13 mouse cellular contexts compared by ENCODE assay signal in the genomic region with DNA sequence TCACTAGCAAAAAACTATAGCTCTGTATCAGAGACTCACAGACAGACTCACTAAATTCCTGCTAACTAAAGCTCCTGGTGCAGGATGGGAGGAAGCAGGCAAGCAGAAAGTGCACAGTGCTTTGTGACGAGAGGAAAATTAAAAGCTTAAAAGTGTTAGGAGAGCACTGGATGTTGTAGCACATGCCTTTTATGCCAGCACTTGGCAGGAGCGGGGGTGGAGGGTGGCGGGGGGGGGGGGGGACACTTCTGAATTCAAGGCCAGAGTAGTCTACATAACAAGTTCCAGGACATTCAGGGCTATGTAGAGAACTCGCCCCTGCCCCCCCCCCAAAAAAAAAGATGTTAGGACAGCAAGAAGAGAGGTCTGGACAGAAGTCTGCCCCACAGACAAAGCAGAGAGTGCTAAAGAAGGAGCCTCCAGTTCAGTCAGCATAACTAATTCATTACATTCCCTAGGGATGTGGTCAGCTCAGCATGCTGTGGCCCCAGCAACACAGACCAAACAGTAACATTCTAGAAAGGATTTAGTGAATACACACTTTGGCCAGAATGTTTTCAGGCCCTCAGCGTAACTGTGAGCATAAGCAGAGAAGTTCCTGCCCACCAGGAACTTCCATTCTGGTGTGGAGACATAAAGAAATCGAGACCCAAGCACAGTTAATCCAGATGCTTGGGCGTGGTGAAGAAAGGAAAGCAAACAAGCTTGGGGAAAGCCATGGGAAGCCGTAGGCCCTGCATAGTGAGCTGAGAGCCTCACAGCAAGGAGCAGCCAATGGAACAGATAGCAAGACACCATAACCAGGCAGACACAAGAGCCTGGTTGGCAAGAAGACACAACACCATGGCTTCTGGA. TPM values are rescaled to one million over a fixed set of nuclear protein-coding genes. Genes with fewer than 3 reads are reported as not detected.
A peak's percentile ranks its signal among the peaks of the same experiment; 100 is the strongest.
DNase-seq lines count a peak whose midpoint lies in the region; ATAC-seq and TF ChIP-seq lines count a peak whose summit lies in the region.
"Had no signal": no experiment of that assay in that cellular context is flagged by ENCODE, and none has a peak within 500 bp of the region (broad histone marks: within the 10 kb centered on the region; RNA-seq: fewer than 3 reads in every experiment).

No protein-coding gene starts in this region.

- intact Hi-C loops in left cerebral cortex, postnatal 14 days (cut with DNase I) = no loop called here

- no peaks in the 10 kb centered on the region for H3K4me1 ChIP-seq in heart, postnatal 0 days (ENCODE audit: control insufficient read depth, insufficient read depth)
- peaks cover 33 to 64% of the 10 kb centered on the region in 2 experiments for H3K4me1 ChIP-seq in CH12.LX (ENCODE audit: control insufficient read depth in 1 of 2, insufficient read depth in 2 of 2)
- peaks cover 17% of the 10 kb centered on the region; the same call in 1 of the 2 replicates for H3K4me1 ChIP-seq in midbrain, embryonic 12.5 days

- peak; percentile 6; the same call in 1 of the 2 replicates for ATAC-seq in heart, postnatal 0 days (ENCODE audit: insufficient read depth, low read depth)
- peak; percentile 65; the same call in 1 of the 2 replicates for ATAC-seq in midbrain, embryonic 12.5 days (ENCODE audit: low FRiP score, low read depth)
- ATAC-seq: intestine, embryonic 16.5 days; liver, postnatal 0 days had no signal

- 59% methylated on average over 8 of the region's 8 CpGs for WGBS in heart, postnatal 0 days
- WGBS in midbrain, embryonic 12.5 days = 32% methylated on average over 8 of the region's 8 CpGs

- H3K27me3 ChIP-seq in heart, postnatal 0 days (ENCODE audit: control insufficient read depth, insufficient read depth, low read length) = no peaks in the 10 kb centered on the region
- H3K27me3 ChIP-seq in CH12.LX (replicated peaks) = no peaks in the 10 kb centered on the region
- 0 out of 2 replicates have a peak, but pooled peaks cover 4% of the 10 kb centered on the region for H3K27me3 ChIP-seq in midbrain, embryonic 12.5 days

- H3K27ac ChIP-seq in heart, postnatal 0 days (ENCODE audit: low read depth) = 0 out of 2 replicates have a peak overlapping the region, but pooled peaks have one; percentile 18
- H3K27ac ChIP-seq in CH12.LX (ENCODE audit: insufficient read depth, low read depth) = peak overlapping the region; percentile 53
- no peak overlapping the region for H3K27ac ChIP-seq in midbrain, embryonic 12.5 days (replicated peaks)

- no peak for DNase-seq in heart, postnatal 0 days (ENCODE audit: low spot score)
- DNase-seq in heart, adult 9 months (ENCODE audit: low spot score in 2 of 2) = no peak
- peak; percentile 44 for DNase-seq in CH12.LX (ENCODE audit: extremely low read depth)
- DNase-seq in embryo, embryonic 11 days = peak; percentile 36
- no peak for DNase-seq in cerebellum, adult 11 months
- no peak for DNase-seq in spleen, postnatal 4 days (ENCODE audit: low spot score in 2 of 2)
- DNase-seq in left cerebral cortex, postnatal 14 days (ENCODE audit: low spot score in 2 of 2) = no peak
- DNase-seq: cerebellum, postnatal 10 days; heart, adult 18-20 months; liver, postnatal 0 days; thymus, postnatal 25 days had no signal

- no peak for TF ChIP-seq EP300 in heart, postnatal 0 days (IDR thresholded peaks at IDR 0.05; ENCODE audit: low read depth)
- TF ChIP-seq EP300 in CH12.LX (IDR thresholded peaks at IDR 0.05; ENCODE audit: low read length) = no peak

- TF ChIP-seq RAD21 in CH12.LX (IDR thresholded peaks at IDR 0.05; ENCODE audit: low read depth, low read length) = no peak

- no peak overlapping the region for H3K4me3 ChIP-seq in heart, postnatal 0 days (ENCODE audit: low read depth, low read length)
- no peak overlapping the region for H3K4me3 ChIP-seq in CH12.LX (replicated peaks in 1 of 3; ENCODE audit: low read depth in 2 of 3, low read length in 2 of 3, poor library complexity in 1 of 3)
- H3K4me3 ChIP-seq in midbrain, embryonic 12.5 days = no peak overlapping the region

- no peak overlapping the region for H3K4me2 ChIP-seq in heart, postnatal 0 days (ENCODE audit: low read depth, low read length)
- H3K4me2 ChIP-seq in CH12.LX (ENCODE audit: insufficient read depth, low read depth, poor library complexity, severe bottlenecking) = peak overlapping the region; percentile 14; the same call in 1 of the 2 replicates
- no peak overlapping the region for H3K4me2 ChIP-seq in midbrain, embryonic 12.5 days (replicated peaks)

- dilution Hi-C loops in CH12.LX (cut with MboI; ENCODE audit: extremely low pct_ligation_motif_present, extremely low pct_unique_long_range_greater_than_20kb, low sequenced_read_pairs) = no loop called here

- H3K79me2 ChIP-seq in CH12.LX (replicated peaks; ENCODE audit: control insufficient read depth, extremely low read depth, insufficient read depth, poor library complexity, severe bottlenecking) = no peaks in the 10 kb centered on the region

- H3K9ac ChIP-seq in heart, postnatal 0 days (replicated peaks; ENCODE audit: low read depth, low read length) = no peak overlapping the region
- peak overlapping the region; percentile 20; the same call in 1 of the 2 replicates for H3K9ac ChIP-seq in CH12.LX (ENCODE audit: insufficient read depth, low read depth)
- no peak overlapping the region for H3K9ac ChIP-seq in midbrain, embryonic 12.5 days (replicated peaks)
- H3K9ac ChIP-seq: liver, postnatal 0 days had no signal

- in situ Hi-C loops in CH12.LX (cut with MboI; ENCODE audit: low pct_ligation_motif_present, low pct_unique_long_range_greater_than_20kb, low sequenced_read_pairs) = loop anchor here (10.0 kb wide), 1 partner anchor 121 kb away; no protein-coding TSS in a partner anchor

- no peak for TF ChIP-seq POLR2A in CH12.LX (IDR thresholded peaks at IDR 0.05; ENCODE audit: low read depth, low read length)

- H3K36me3 ChIP-seq in heart, postnatal 0 days (replicated peaks; ENCODE audit: control insufficient read depth, insufficient read depth, low read length) = no peaks in the 10 kb centered on the region
- no peaks in the 10 kb centered on the region for H3K36me3 ChIP-seq in CH12.LX (replicated peaks in 1 of 2; ENCODE audit: control insufficient read depth in 1 of 2, insufficient read depth in 1 of 2, low read length in 1 of 2)
- no peaks in the 10 kb centered on the region for H3K36me3 ChIP-seq in midbrain, embryonic 12.5 days

- no peaks in the 10 kb centered on the region for H3K9me3 ChIP-seq in heart, postnatal 0 days (replicated peaks; ENCODE audit: control insufficient read depth, low read length)
- H3K9me3 ChIP-seq in CH12.LX (replicated peaks; ENCODE audit: low read length) = no peaks in the 10 kb centered on the region
- H3K9me3 ChIP-seq in midbrain, embryonic 12.5 days = no peaks in the 10 kb centered on the region

- no peak for TF ChIP-seq CTCF in heart, postnatal 0 days (IDR thresholded peaks at IDR 0.05; ENCODE audit: low read depth)
- TF ChIP-seq CTCF in CH12.LX (conservative IDR thresholded peaks at IDR 0.05 in 1 of 2, IDR thresholded peaks at IDR 0.05 in 1 of 2; ENCODE audit: low read depth in 2 of 2, low read length in 2 of 2) = no peak

TF ChIP-seq in CH12.LX, 34 proteins besides CTCF, POLR2A, EP300 and RAD21:
- no peak for TF ChIP-seq MXI1 (IDR thresholded peaks at IDR 0.05; ENCODE audit: low read depth, low read length)
- no peak for TF ChIP-seq IRF4 (IDR thresholded peaks at IDR 0.05; ENCODE audit: low read depth, low read length)
- TF ChIP-seq JUN (IDR thresholded peaks at IDR 0.05; ENCODE audit: insufficient read depth, low read depth, low read length) = no peak
- TF ChIP-seq MYC (IDR thresholded peaks at IDR 0.05; ENCODE audit: low read depth, low read length) = no peak
- no peak for TF ChIP-seq ZMIZ1 (IDR thresholded peaks at IDR 0.05; ENCODE audit: low read depth, low read length)
- TF ChIP-seq BHLHE40 (IDR thresholded peaks at IDR 0.05; ENCODE audit: low read depth, low read length) = no peak
- no peak for TF ChIP-seq USF2 (conservative IDR thresholded peaks at IDR 0.05; ENCODE audit: low read depth, low read length)
- TF ChIP-seq POLR2AphosphoS2 (IDR thresholded peaks at IDR 0.05; ENCODE audit: low read depth, low read length) = no peak
- no peak for TF ChIP-seq MAX (IDR thresholded peaks at IDR 0.05; ENCODE audit: low read length)
- TF ChIP-seq CHD1 (IDR thresholded peaks at IDR 0.05; ENCODE audit: low read depth, low read length) = no peak
- no peak for TF ChIP-seq TCF12 (IDR thresholded peaks at IDR 0.05; ENCODE audit: low read depth, low read length)
TF ChIP-seq in CH12.LX: peak in this region for 0.

RNA-seq across cellular contexts. Expression of gene Kcnmb3, which starts 4.1 kb away (rescaled TPM):
- not detected in 2 replicates for total RNA-seq in heart, postnatal 0 days (2014; rRNA removed; ENCODE audit: low replicate concordance)
- polyA plus RNA-seq in heart, postnatal 0 days (2015; fragmentation: Nextera tagmentation; extraction: Ambion mirVana) = 0.07 and 0.08 TPM in 2 replicates
- total RNA-seq in CH12.LX (2012; rRNA removed) (1.0 and 1.3 TPM in 2 replicates), CH12.LX (2014; rRNA removed) (2.2 and 2.4 TPM in 2 replicates)
- polyA plus RNA-seq in CH12.LX (2012; ENCODE audit: insufficient read length, low read depth) = 4.7 and 5.2 TPM in 2 replicates
- 0.13 and 0.23 TPM in 2 replicates for polyA plus RNA-seq in midbrain, embryonic 12.5 days (2016; fragmentation: Nextera tagmentation; extraction: Ambion mirVana)
- total RNA-seq in left cerebral cortex, postnatal 14 days (2021) = under 1 TPM in 1 of 2 experiments, not detected in 1; 0.75 TPM
- total RNA-seq: heart, adult 18-20 months had no signal
- polyA plus RNA-seq: intestine, embryonic 16.5 days; liver, postnatal 0 days had no signal

RNA-seq across cellular contexts. Expression of gene Zfp639, which starts 14.0 kb away (rescaled TPM):
- 59.5 and 60.6 TPM in 2 replicates for total RNA-seq in heart, postnatal 0 days (2014; rRNA removed; ENCODE audit: low replicate concordance)
- polyA plus RNA-seq in heart, postnatal 0 days (2015; fragmentation: Nextera tagmentation; extraction: Ambion mirVana) = 24.5 and 26.6 TPM in 2 replicates
- total RNA-seq in CH12.LX (2012; rRNA removed) = 40.9 and 43.2 TPM in 2 replicates
- 96.3 and 101 TPM in 2 replicates for total RNA-seq in CH12.LX (2014; rRNA removed)
- 40.3 and 45.5 TPM in 2 replicates for polyA plus RNA-seq in CH12.LX (2012; ENCODE audit: insufficient read length, low read depth)
- 37.3 and 42.3 TPM in 2 replicates for polyA plus RNA-seq in midbrain, embryonic 12.5 days (2016; fragmentation: Nextera tagmentation; extraction: Ambion mirVana)
- total RNA-seq in left cerebral cortex, postnatal 14 days (2021) = 10 to 100 TPM; 34.7 to 37.1 TPM

RNA-seq across cellular contexts. Expression of gene Mfn1, which starts 33.2 kb away (rescaled TPM):
- 101 and 106 TPM in 2 replicates for total RNA-seq in heart, postnatal 0 days (2014; rRNA removed; ENCODE audit: low replicate concordance)
- 158 and 166 TPM in 2 replicates for polyA plus RNA-seq in heart, postnatal 0 days (2015; fragmentation: Nextera tagmentation; extraction: Ambion mirVana)
- 16.6 and 18.1 TPM in 2 replicates for total RNA-seq in CH12.LX (2012; rRNA removed)
- total RNA-seq in CH12.LX (2014; rRNA removed) = 25.6 and 37.0 TPM in 2 replicates
- 27.4 and 43.8 TPM in 2 replicates for polyA plus RNA-seq in CH12.LX (2012; ENCODE audit: insufficient read length, low read depth)
- 41.4 and 51.0 TPM in 2 replicates for polyA plus RNA-seq in midbrain, embryonic 12.5 days (2016; fragmentation: Nextera tagmentation; extraction: Ambion mirVana)
- total RNA-seq in left cerebral cortex, postnatal 14 days (2021) = 100 to 1,000 TPM in 1 of 2 experiments, 10 to 100 TPM in 1; 94.2 to 110 TPM

Comparison
In these comparisons a context has a peak if more than half of its experiments do, and no peak if none do; other contexts are left out.
1. DNase-seq: peak in CH12.LX (single experiment) and embryo, embryonic 11 days (single experiment); none in heart, postnatal 0 days (single experiment), heart, adult 9 months (0 of 2), cerebellum, adult 11 months (single experiment), spleen, postnatal 4 days (0 of 2) and left cerebral cortex, postnatal 14 days (0 of 2).